Mouse (Mus musculus) thymus, adult 2 months (tissue): ENCODE data around the gene Prkcb.

Experiments
- CTCF ChIP-seq: fragments of 200-500 bp; IDR thresholded peaks from 2 replicates; pipeline ENCODE4 v1.5.1; 2012; ENCODE audit warnings: mild to moderate bottlenecking, control low read depth, low read length, moderate library complexity, borderline replicate concordance; ENCODE audit not compliant: control insufficient read depth, poor library complexity, insufficient read depth; ENCODE audit errors: extremely low read depth
- POLR2A ChIP-seq: fragments of 200-500 bp; IDR thresholded peaks from 2 replicates; pipeline ENCODE4 v1.6.1; 2012; ENCODE audit warnings: mild to moderate bottlenecking, low read length, control low read depth, moderate library complexity; ENCODE audit not compliant: control insufficient read depth, poor library complexity, insufficient read depth; ENCODE audit errors: extremely low read depth

GRCm38 (mm10) chr7:122414146-122414545, 125.6 kb downstream of the Prkcb start:
- TF ChIP-seq CTCF, result no peak
- TF ChIP-seq POLR2A, result no peak
